Mouse (Mus musculus) midbrain, embryonic 14.5 days (tissue): ENCODE measurements around the gene Olfr1223. TPM values are rescaled to one million over a fixed set of nuclear protein-coding genes. Genes with fewer than 3 reads are reported as not detected.
"Not testable (repeated sequence)": the region's sequence is repeated elsewhere in the genome, so short reads cannot be mapped to it uniquely, and the experiment has no call there.

Source experiments
- ATAC-seq: fragments of 200-750 bp; cut with Nextera tagmentation; 2 replicates; pipeline ENCODE4 v1.8.0; 2017; ENCODE audit warnings: moderate number of reproducible peaks, moderate library complexity; ENCODE audit not compliant: low FRiP score, low TSS enrichment
- DNase-seq: peaks from one replicate; pipeline ENCODE4 v3.0.0-alpha.2; 2015
- H3K27ac ChIP-seq: fragments of 300-500 bp; sonication (generic); replicated peaks from 2 replicates; pipeline ENCODE4 v1.5.1; 2014; ENCODE audit warnings: mild to moderate bottlenecking, low read depth, low read length, moderate library complexity
- H3K27me3 ChIP-seq: fragments of 300-500 bp; sonication (generic); 2 replicates; pipeline ENCODE4 v1.6.1; 2014; ENCODE audit warnings: low read length, control low read depth, mixed read lengths; ENCODE audit not compliant: control insufficient read depth, insufficient read depth
- H3K36me3 ChIP-seq: fragments of 300-500 bp; sonication (generic); 2 replicates; pipeline ENCODE4 v1.6.1; 2014; ENCODE audit warnings: low read length, control low read depth; ENCODE audit not compliant: control insufficient read depth, insufficient read depth
- H3K4me1 ChIP-seq: fragments of 300-500 bp; sonication (generic); 2 replicates; pipeline ENCODE4 v1.6.1; 2014; ENCODE audit warnings: mild to moderate bottlenecking, antibody characterized with exemption, low read length, control low read depth; ENCODE audit not compliant: control insufficient read depth, insufficient read depth
- H3K4me2 ChIP-seq: fragments of 300-500 bp; sonication (generic); 2 replicates; pipeline ENCODE4 v1.6.1; 2014; ENCODE audit warnings: mild to moderate bottlenecking, low read length, moderate library complexity
- H3K4me3 ChIP-seq: fragments of 300-500 bp; sonication (generic); replicated peaks from 2 replicates; pipeline ENCODE4 v1.5.1; 2014; ENCODE audit warnings: low read depth, low read length
- H3K9ac ChIP-seq: fragments of 300-500 bp; sonication (generic); replicated peaks from 2 replicates; pipeline ENCODE4 v1.6.1; 2014; ENCODE audit warnings: mild to moderate bottlenecking, low read length, moderate library complexity
- H3K9me3 ChIP-seq: fragments of 300-500 bp; sonication (generic); 2 replicates; pipeline ENCODE4 v1.6.1; 2016; ENCODE audit warnings: low read length, control low read depth, mixed read lengths; ENCODE audit not compliant: control insufficient read depth
- WGBS: fragments of 180-500 bp; shearing (Covaris S2); extraction: QIAGEN DNeasy Blood & Tissue Kit; methylation state at CpG from one replicate; pipeline ENCODE4 v1.1.7; 2014; 5-methylcytosine and 5-hydroxymethylcytosine counted together
- polyA plus RNA-seq: library from polyadenylated mRNA; unstranded; fragments of >200 nt; fragmentation: Nextera tagmentation; extraction: Ambion mirVana; gene quantifications from 2 replicates; pipeline ENCODE4 v1.2.1, GENCODE M21; 2014

Gene Olfr1223
- not detected in 2 replicates for polyA plus RNA-seq

DNA sequence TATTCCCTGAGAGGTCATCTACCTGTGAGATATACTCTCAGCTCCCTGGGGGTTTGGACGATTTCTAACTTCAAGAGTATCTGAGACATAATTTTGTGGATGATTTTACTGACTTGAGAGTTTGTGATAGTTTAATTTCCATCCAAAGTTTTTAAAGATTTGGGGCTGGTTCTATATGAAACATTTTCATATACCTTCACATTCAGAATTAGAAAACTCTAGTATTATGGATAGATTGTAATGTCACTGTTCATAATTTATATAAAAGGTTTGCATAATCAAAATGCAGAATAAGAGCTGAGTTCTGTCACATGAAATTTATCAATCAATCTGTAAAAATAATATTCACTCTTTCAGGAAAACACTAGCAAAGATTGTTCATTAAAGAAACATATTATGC, at the start of gene Olfr1223:
Gene Olfr1223 (minus strand): TSS at position 101 of the 400 bp plus-strand sequence.
- Histone ChIP-seq H3K4me2 (no peak within 1 kb of the TSS), H3K36me3 (no peaks in the 10 kb centered on the region), H3K4me3 (no peak within 1 kb of the TSS), H3K4me1 (no peaks in the 10 kb centered on the region), H3K9me3 (no peaks in the 10 kb centered on the region), H3K9ac (no peak within 1 kb of the TSS), H3K27ac (no peak within 1 kb of the TSS), H3K27me3 (no peaks in the 10 kb centered on the region)
- 79% methylated on average over 1 of the region's 1 CpGs for WGBS
- DNase-seq (no peak), ATAC-seq (no peak)

GRCm38 (mm10) chr2:89199948-89200347, 48.6 kb upstream of the Olfr1223 start, which contains the start of gene Olfr1226:
Gene Olfr1226 (minus strand): TSS chr2:89200048.
- Histone ChIP-seq H3K27me3 (no peaks in the 10 kb centered on the region), H3K9me3 (no peaks in the 10 kb centered on the region), H3K9ac (no peak within 1 kb of the TSS), H3K36me3 (no peaks in the 10 kb centered on the region), H3K4me1 (no peaks in the 10 kb centered on the region), H3K4me2 (no peak within 1 kb of the TSS), H3K27ac (no peak within 1 kb of the TSS), H3K4me3 (no peak within 1 kb of the TSS)
- ATAC-seq, result no peak
- no peak for DNase-seq
- WGBS, result 61% methylated on average over 2 of the region's 2 CpGs

DNA sequence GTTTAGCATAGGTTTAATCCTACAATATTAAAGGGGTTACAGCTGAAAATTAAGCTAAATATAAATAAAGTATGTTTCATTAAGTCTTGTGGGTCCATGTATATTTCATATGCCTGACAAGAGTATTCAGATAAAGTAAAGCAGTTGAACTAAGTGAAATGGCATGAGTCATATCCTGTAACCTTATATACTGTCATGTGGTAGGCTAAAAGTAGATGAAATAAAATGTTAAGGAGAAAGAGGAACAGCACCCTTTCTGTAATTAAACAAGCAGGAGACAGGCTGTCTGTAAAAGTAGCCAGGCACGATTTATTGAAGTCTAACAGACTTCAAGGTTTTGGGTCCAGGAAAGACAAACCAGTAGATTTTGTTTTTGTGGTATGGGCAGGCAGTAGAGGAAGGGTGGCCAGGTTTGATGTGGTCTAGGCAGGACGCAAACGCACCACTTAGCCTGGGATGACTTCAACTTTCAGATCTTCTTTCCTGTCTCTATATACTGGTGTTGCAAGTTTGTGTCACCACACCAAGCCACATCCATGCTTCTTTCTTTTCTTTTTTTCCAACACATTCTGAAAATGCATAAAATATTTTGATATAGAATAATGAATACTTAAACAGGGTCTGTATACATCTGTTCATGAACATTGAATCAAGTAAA, 45.1 kb upstream of the Olfr1223 start:
- DNase-seq (no peak), ATAC-seq (no peak)
- no peak overlapping the region for H3K4me2 ChIP-seq
- no peak overlapping the region for H3K27ac ChIP-seq
- no peak overlapping the region for H3K9ac ChIP-seq
- H3K27me3 ChIP-seq, result no peaks in the 10 kb centered on the region
- H3K9me3 ChIP-seq, result no peaks in the 10 kb centered on the region
- 93% methylated on average over 3 of the region's 3 CpGs for WGBS
- H3K4me1 ChIP-seq, result no peaks in the 10 kb centered on the region
- no peaks in the 10 kb centered on the region for H3K36me3 ChIP-seq
- H3K4me3 ChIP-seq, result no peak overlapping the region

DNA sequence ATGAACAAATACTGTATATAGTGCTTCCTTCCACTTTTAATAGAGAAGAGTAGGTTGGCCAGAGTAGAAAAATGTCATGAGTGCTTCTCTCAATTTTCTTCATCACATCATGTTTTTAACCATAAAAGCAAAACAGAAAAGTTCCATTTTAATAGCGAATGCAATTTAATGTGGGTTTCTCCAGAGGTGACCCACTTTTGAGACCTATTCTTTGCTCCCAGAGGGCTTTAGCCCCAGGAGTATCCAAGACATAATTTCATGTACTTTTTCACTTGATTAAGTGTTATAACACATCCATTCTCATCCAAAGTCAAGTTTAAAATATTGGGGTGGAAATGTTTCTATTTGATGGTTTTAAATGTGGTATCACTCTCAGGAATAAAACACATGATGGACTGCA, 23.2 kb upstream of the Olfr1223 start, which contains the start of gene Olfr1225:
Gene Olfr1225 (minus strand): TSS at position 101 of the 400 bp plus-strand sequence.
- Histone ChIP-seq H3K9ac (no peak within 1 kb of the TSS), H3K4me2 (no peak within 1 kb of the TSS), H3K4me1 (no peaks in the 10 kb centered on the region), H3K36me3 (no peaks in the 10 kb centered on the region), H3K27me3 (no peaks in the 10 kb centered on the region), H3K9me3 (no peaks in the 10 kb centered on the region), H3K4me3 (no peak within 1 kb of the TSS), H3K27ac (no peak within 1 kb of the TSS)
- ATAC-seq (no peak), DNase-seq (no peak)
- WGBS, result 94% methylated on average over 1 of the region's 1 CpGs

DNA sequence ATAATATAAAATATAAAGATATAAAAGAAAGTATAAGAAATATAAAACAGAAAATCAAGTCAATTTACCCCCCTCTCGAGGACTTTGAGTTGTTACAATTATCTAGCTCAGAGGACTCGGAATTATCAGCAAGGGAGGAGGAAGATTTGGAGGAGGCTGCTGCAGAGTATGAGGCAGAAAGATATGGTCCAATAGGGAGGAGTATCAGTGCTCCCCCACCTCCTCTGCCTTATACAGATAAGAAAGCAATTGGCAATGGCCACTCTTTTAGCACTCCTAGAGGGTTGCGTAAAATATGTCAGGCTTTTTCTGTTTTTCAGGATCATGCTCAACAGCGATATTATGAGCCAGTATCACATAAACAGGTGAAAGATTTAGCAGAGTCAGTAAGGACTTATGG, 13.4 kb upstream of the Olfr1223 start:
- not testable (repeated sequence) for H3K9me3 ChIP-seq, H3K36me3 ChIP-seq, DNase-seq

GRCm38 (mm10) chr2:89163991-89164390, 12.6 kb upstream of the Olfr1223 start, which contains the start of gene Olfr1224-ps1:
Gene Olfr1224-ps1 (minus strand): TSS chr2:89164091.
- H3K4me3 ChIP-seq, H3K9me3 ChIP-seq, H3K27me3 ChIP-seq, H3K4me1 ChIP-seq, DNase-seq, H3K9ac ChIP-seq, H3K4me2 ChIP-seq, H3K27ac ChIP-seq, H3K36me3 ChIP-seq, ATAC-seq: not testable (repeated sequence)
- 95% methylated on average over 8 of the region's 8 CpGs for WGBS

More for the DNA sequence above, 13.4 kb upstream of the Olfr1223 start:
- H3K4me3 ChIP-seq, H3K9ac ChIP-seq, H3K27me3 ChIP-seq, H3K4me2 ChIP-seq, H3K27ac ChIP-seq, ATAC-seq, H3K4me1 ChIP-seq: not testable (repeated sequence)
- 93% methylated on average over 4 of the region's 4 CpGs for WGBS

- Histone ChIP-seq H3K9ac (no peak within 1 kb of the TSS), H3K4me2 (no peak within 1 kb of the TSS), H3K4me3 (no peak within 1 kb of the TSS), H3K9me3 (no peaks in the 10 kb centered on the region), H3K4me1 (no peaks in the 10 kb centered on the region), H3K27ac (no peak within 1 kb of the TSS), H3K27me3 (no peaks in the 10 kb centered on the region), H3K36me3 (no peaks in the 10 kb centered on the region)
- DNase-seq, result no peak
- WGBS, result 85% methylated on average over 3 of the region's 3 CpGs
- no peak for ATAC-seq
Measured at GRCm38 (mm10) chr2:89132954-89133353, 18.4 kb downstream of the Olfr1223 start, which contains the start of gene Olfr1222. Gene Olfr1222 (minus strand): TSS chr2:89133054.

DNA sequence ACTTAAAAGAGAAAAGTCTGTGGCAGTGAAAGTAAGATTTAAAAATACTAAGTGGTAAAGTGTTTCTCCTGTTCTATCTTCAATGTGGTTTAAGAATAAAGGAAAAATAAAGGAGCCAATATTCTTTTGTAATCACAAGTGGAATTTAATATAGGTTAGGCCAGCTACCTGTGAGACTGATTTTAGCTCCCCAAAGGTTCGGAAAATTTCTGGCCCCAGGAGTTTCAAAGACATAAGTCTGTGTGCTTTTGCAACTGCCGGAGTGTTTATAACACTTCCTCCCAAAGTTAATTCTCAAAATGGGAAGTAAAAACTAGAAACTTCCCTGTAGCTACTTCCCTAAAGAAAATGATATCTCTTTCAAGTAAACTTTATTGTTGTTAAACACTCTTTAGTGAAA, 34.2 kb downstream of the Olfr1223 start, which contains the start of gene Olfr1221:
Gene Olfr1221 (minus strand): TSS at position 101 of the 400 bp plus-strand sequence.
- no peak for DNase-seq
- Histone ChIP-seq H3K27ac (no peak within 1 kb of the TSS), H3K4me2 (no peak within 1 kb of the TSS), H3K9me3 (no peaks in the 10 kb centered on the region), H3K9ac (no peak within 1 kb of the TSS), H3K4me3 (no peak within 1 kb of the TSS), H3K4me1 (no peaks in the 10 kb centered on the region), H3K27me3 (no peaks in the 10 kb centered on the region), H3K36me3 (no peaks in the 10 kb centered on the region)
- no peak for ATAC-seq
- 96% methylated on average over 2 of the region's 2 CpGs for WGBS

GRCm38 (mm10) chr2:89106735-89107134, 44.6 kb downstream of the Olfr1223 start, which contains the start of gene Olfr1220:
Gene Olfr1220 (minus strand): TSS chr2:89106835.
- no peak within 1 kb of the TSS for H3K27ac ChIP-seq
- no peaks in the 10 kb centered on the region for H3K27me3 ChIP-seq
- no peak within 1 kb of the TSS for H3K9ac ChIP-seq
- no peaks in the 10 kb centered on the region for H3K4me1 ChIP-seq
- no peaks in the 10 kb centered on the region for H3K36me3 ChIP-seq
- no peak within 1 kb of the TSS for H3K4me2 ChIP-seq
- no peaks in the 10 kb centered on the region for H3K9me3 ChIP-seq
- H3K4me3 ChIP-seq, result no peak within 1 kb of the TSS
- 78% methylated on average over 3 of the region's 3 CpGs for WGBS
- ATAC-seq (no peak), DNase-seq (no peak)
